Mouse (Mus musculus) ES-Bruce4 (cell line): ENCODE results near the gene Clasp1.

Source experiments
- CTCF ChIP-seq: IDR thresholded peaks from one replicate; pipeline ENCODE4 v1.8.1; 2011; ENCODE audit warnings: low read depth, low read length
- EP300 ChIP-seq: IDR thresholded peaks from 2 replicates; pipeline ENCODE4 v1.6.1; 2011; ENCODE audit warnings: low read depth, low read length; ENCODE audit not compliant: insufficient read depth
- POLR2A ChIP-seq: IDR thresholded peaks from one replicate; pipeline ENCODE4 v1.8.1; 2011; ENCODE audit warnings: low read length; ENCODE audit not compliant: insufficient read depth

DNA sequence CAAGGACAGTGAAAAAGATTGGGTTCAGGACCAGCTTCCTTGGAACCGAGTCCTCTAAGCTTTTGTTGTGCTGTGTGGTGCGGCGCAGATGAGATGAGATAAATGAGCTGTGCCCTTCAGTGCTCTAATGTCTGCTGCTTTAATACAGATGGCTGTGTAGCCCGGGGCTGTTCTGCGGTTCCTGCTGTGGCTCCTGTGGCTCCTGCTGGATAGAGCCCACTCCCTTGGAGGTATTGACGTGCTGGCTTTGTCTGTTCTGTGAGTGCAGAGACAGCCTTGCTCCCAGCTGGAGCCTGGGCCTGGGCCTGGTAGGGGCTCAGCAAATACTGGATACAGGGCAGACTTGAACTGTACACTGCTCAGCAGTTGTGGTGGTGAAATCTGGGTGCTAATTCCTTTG, 34.0 kb downstream of the Clasp1 start:
- no peak for TF ChIP-seq CTCF
- TF ChIP-seq EP300, result no peak
- no peak for TF ChIP-seq POLR2A
